Mouse (Mus musculus) G1E (cell line): ENCODE measurements around the gene Agl. TPM values are rescaled to one million over a fixed set of nuclear protein-coding genes. Genes with fewer than 3 reads are reported as not detected.
A peak's percentile ranks its signal among the peaks of the same experiment; 100 is the strongest.

Source experiments
- ATAC-seq: 2 replicates; pipeline ENCODE4 v1.8.0; 2016; ENCODE audit warnings: mild to moderate bottlenecking; ENCODE audit not compliant: insufficient number of reproducible peaks, poor library complexity, low FRiP score, severe bottlenecking; ENCODE audit errors: extremely low read depth
- DNase-seq: peaks from one replicate; pipeline ENCODE4 v3.0.0; 2012; ENCODE audit warnings: low spot score
- H3K27me3 ChIP-seq: 2 replicates; pipeline ENCODE4 v1.6.1; 2012; ENCODE audit warnings: mild to moderate bottlenecking, low read length, inconsistent platforms; ENCODE audit not compliant: insufficient read depth
- H3K36me3 ChIP-seq: replicated peaks from 2 replicates; pipeline ENCODE3; 2012; ENCODE audit warnings: mild to moderate bottlenecking, inconsistent platforms
- H3K4me1 ChIP-seq: 2 replicates; pipeline ENCODE4 v1.6.1; 2012; ENCODE audit warnings: low read depth, low read length, inconsistent platforms, mixed read lengths; ENCODE audit not compliant: insufficient read depth
- H3K4me3 ChIP-seq: 2 replicates; pipeline ENCODE4 v1.5.1; 2012; ENCODE audit warnings: low read depth, mild to moderate bottlenecking, inconsistent platforms, low read length, moderate library complexity, mixed read lengths
- H3K9me3 ChIP-seq: replicated peaks from 2 replicates; pipeline ENCODE4 v1.6.1; 2012; ENCODE audit warnings: inconsistent platforms
- CTCF ChIP-seq: IDR thresholded peaks from 2 replicates; pipeline ENCODE4 v1.5.1; 2012; ENCODE audit warnings: low read depth, low read length, inconsistent platforms, mixed read lengths
- GATA1 ChIP-seq: IDR thresholded peaks from 2 replicates; pipeline ENCODE4 v1.6.1; 2012; ENCODE audit warnings: borderline replicate concordance, low read length, inconsistent platforms, mixed read lengths
- GATA2 ChIP-seq: IDR thresholded peaks from 2 replicates; pipeline ENCODE4 v1.6.1; 2012; ENCODE audit warnings: low read depth, low read length, inconsistent platforms, borderline replicate concordance
- POLR2AphosphoS5 ChIP-seq: IDR thresholded peaks from 2 replicates; pipeline ENCODE4 v1.6.1; 2012; ENCODE audit warnings: low read depth, low read length, inconsistent platforms; ENCODE audit not compliant: insufficient replicate concordance
- TAL1 ChIP-seq: conservative IDR thresholded peaks from 2 replicates; pipeline ENCODE4 v1.6.1; 2012; ENCODE audit warnings: low read depth, low read length, inconsistent platforms, mixed read lengths
- polyA plus RNA-seq: library from polyadenylated mRNA; stranded (reverse); fragments of >175 nt; gene quantifications from 2 replicates; pipeline ENCODE4 v1.2.3, GENCODE M21; 2012
- total RNA-seq, 2 experiments: library from RNA; stranded (forward) in 1 of 2; stranded (reverse) in 1 of 2; fragments of 200-1000 nt in 1 of 2; fragments of >200 nt in 1 of 2; fragmentation: Nextera tagmentation in 1 of 2; gene quantifications; 2 replicates each; pipeline ENCODE4 v1.2.3; 2014 to 2017

The Agl gene
- 33.6 and 38.7 TPM in 2 replicates for total RNA-seq (2014; fragmentation: Nextera tagmentation)
- 13.5 and 15.1 TPM in 2 replicates for total RNA-seq (2017)
- polyA plus RNA-seq = 1.3 and 1.7 TPM in 2 replicates

DNA sequence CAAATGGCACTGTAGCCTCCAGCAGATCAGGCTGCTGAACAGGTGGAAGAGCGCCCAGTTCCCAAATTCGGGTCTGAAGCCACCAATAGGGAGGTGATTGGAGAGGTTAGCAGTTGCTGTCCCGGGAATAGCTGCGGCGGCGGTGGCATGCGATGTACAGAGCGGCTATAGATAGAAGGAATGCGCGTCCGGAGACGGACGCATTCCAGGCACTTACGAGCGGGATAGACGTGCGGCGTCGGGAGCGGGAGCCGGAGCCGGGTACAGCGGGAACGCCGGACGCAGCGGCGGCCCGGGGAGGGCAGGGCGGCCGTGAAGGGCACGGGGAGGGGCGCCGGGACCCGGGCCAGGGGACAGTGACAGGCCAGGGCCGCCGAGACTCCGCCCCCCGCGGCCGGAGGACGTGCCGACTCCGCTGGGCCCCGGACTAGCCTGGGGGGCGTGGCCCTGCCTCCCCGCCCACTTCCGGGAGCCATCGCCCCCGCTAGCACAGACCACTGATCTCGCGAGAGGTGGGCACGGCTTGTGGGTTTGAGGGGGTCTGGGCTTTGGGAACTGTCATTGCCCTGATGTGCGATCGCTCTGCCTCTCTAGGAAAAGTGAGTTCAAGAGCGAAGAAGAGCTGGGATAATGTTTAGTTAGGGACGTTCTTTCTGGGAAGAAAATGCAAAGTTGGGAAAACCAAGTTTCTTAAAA lies at the start of gene Agl:
Agl (minus strand) TSS at position 356 of the 696 bp plus-strand sequence.
- DNase-seq (peak; percentile 87), ATAC-seq (peak; percentile 93)
- Histone ChIP-seq H3K4me3 (peak within 1 kb of the TSS; percentile 92), H3K36me3 (peaks cover 34% of the 10 kb centered on the region), H3K4me1 (peaks cover 30% of the 10 kb centered on the region), H3K27me3 (no peaks in the 10 kb centered on the region), H3K9me3 (no peaks in the 10 kb centered on the region)
- TF ChIP-seq GATA2 = no peak
- TF ChIP-seq POLR2AphosphoS5 = no peak
- TF ChIP-seq TAL1 = no peak
- no peak for TF ChIP-seq GATA1

DNA sequence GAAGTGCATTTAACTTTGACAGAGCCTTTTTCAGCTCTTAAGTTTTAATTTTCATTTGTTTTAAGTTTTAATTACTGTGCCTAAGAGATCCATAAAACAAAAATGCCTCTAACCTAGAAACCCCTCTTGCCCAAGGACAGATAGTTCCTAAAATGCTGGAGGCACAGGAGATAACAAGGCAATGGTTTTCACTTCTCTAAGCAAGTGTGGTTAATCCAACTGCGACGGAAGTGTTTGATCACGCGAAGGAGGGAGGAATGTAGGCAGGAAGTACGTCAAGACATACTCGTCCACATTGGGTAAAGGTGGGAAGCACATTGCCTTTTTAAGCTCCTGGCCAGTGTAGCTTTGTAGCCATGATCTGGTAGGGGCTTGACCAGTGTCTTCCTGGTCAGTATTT lies 49.6 kb upstream of the Agl start:
- Histone ChIP-seq H3K4me1 (peaks cover 30% of the 10 kb centered on the region), H3K36me3 (no peaks in the 10 kb centered on the region), H3K27me3 (no peaks in the 10 kb centered on the region), H3K4me3 (no peak overlapping the region), H3K9me3 (no peaks in the 10 kb centered on the region)
- DNase-seq (no peak), ATAC-seq (no peak)
- TF ChIP-seq GATA1 = no peak
- TF ChIP-seq TAL1 = no peak
- no peak for TF ChIP-seq POLR2AphosphoS5
- TF ChIP-seq GATA2 = no peak
- TF ChIP-seq CTCF = no peak

DNA sequence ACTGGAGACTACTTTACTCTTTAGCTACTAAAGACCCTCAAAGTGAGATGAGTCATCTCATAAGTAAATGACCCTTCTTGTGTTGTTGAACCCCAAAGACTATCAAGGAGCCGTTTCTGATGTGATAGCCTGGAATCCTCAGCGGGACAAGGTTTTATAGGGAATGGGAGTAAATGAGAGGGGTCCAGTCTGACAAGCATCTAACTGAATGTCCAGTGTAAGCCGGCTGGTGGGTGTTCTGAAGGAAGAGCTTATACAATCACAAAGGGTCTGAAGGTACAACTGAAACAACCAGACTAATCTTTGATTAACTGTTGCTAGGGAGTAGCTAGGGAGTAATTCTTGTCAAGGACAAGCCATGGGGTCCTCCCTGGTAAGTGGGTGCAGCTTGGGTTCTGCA lies 44.5 kb upstream of the Agl start:
- Histone ChIP-seq H3K4me1 (peaks cover 29% of the 10 kb centered on the region), H3K4me3 (no peak overlapping the region), H3K36me3 (no peaks in the 10 kb centered on the region), H3K27me3 (no peaks in the 10 kb centered on the region), H3K9me3 (no peaks in the 10 kb centered on the region)
- DNase-seq (no peak), ATAC-seq (no peak)
- no peak for TF ChIP-seq GATA1
- no peak for TF ChIP-seq TAL1
- no peak for TF ChIP-seq CTCF
- no peak for TF ChIP-seq POLR2AphosphoS5
- TF ChIP-seq GATA2 = no peak

DNA sequence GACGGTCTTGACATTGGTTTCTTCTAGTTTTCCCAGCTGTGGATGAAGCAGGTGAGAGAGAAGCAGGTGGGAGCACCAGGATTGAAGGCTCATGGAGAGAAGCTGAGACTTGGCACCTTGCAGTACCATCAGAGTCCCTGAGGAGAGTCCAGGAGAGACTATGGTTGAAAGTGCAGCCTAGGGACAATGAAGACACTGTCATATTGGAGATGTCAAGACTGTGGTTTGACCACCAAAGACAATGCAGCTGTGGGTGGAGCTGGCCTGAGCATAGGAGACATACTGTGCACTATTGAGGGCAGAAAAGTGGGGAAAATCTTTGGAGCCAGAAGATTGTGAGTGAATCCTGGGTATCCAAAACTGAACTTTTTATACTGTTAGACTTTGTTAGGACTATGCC lies 42.4 kb upstream of the Agl start:
- DNase-seq (no peak), ATAC-seq (no peak)
- no peaks in the 10 kb centered on the region for H3K9me3 ChIP-seq
- H3K27me3 ChIP-seq = no peaks in the 10 kb centered on the region
- H3K36me3 ChIP-seq = no peaks in the 10 kb centered on the region
- H3K4me1 ChIP-seq = peaks cover 48% of the 10 kb centered on the region
- TF ChIP-seq CTCF (no peak), TAL1 (no peak), GATA2 (no peak), GATA1 (no peak), POLR2AphosphoS5 (no peak)
- no peak overlapping the region for H3K4me3 ChIP-seq

DNA sequence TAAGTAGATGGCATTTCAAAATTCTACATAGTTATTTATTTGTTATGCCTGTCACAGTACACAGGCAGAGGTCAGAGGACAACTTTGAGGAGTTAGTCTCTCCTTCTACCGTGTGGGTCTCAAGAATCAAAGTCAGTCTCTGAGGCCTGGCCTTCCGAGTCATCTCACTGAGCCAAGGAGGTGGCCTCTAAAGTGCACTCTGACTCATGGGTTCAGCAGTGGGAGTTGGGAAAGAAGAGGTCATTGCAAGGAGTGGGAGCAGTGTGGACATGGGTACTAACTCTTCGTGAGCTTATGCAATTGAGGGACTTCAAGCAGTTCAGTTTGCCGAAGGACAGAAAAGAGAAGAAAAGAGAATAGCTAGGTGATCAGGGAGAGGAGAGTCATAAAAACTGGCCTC lies 41.0 kb upstream of the Agl start:
- TF ChIP-seq CTCF (no peak), TAL1 (no peak), GATA1 (no peak), POLR2AphosphoS5 (no peak), GATA2 (no peak)
- no peaks in the 10 kb centered on the region for H3K9me3 ChIP-seq
- ATAC-seq (no peak), DNase-seq (no peak)
- H3K27me3 ChIP-seq = no peaks in the 10 kb centered on the region
- no peaks in the 10 kb centered on the region for H3K36me3 ChIP-seq
- peaks cover 58% of the 10 kb centered on the region for H3K4me1 ChIP-seq
- H3K4me3 ChIP-seq = no peak overlapping the region

DNA sequence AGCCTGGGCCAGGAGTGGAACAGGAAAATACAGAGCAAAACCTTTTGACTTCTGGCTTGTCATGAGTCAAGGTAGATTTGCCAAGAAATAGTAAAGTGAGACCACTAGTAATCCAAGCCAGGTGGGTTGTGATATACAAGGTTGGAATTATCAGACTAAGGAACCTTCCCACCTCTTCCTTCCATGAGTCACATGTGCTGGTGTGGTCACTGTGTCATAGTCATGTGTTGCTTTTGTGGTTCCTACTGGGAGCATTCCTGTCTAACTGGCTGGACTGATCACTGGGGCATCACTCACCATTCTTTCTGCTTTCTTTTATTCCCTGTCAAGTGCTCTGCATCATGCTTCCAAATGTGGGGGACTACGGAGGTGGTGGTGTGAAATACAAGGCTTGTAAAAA lies 40.1 kb upstream of the Agl start:
- peaks cover 53% of the 10 kb centered on the region for H3K4me1 ChIP-seq
- no peak for ATAC-seq
- H3K36me3 ChIP-seq = no peaks in the 10 kb centered on the region
- DNase-seq = no peak
- no peak overlapping the region for H3K4me3 ChIP-seq
- H3K9me3 ChIP-seq = no peaks in the 10 kb centered on the region
- no peaks in the 10 kb centered on the region for H3K27me3 ChIP-seq
- TF ChIP-seq CTCF (no peak), GATA2 (no peak), TAL1 (no peak), GATA1 (no peak), POLR2AphosphoS5 (no peak)
